Mouse (Mus musculus): ENCODE measurements at regions not wholly inside any gene's neighbourhood (a gene's known extent, or its start where the extent isn't known, plus 50 kb on each side); places are given as distances from the start of the nearest gene placed in this dataset.

GRCm38 (mm10) chr8:126826328-126827285 is 119.0 kb downstream of the Tomm20 start:
- TF ChIP-seq CTCF (IDR thresholded peaks at IDR 0.05; ENCODE audit: extremely low read depth, insufficient read length, insufficient replicate concordance, low read depth, low read length) (no peak), POLR2A (IDR thresholded peaks at IDR 0.05; ENCODE audit: low read depth, low read length) (no peak; the same call in 1 of the 2 replicates)

Data from small intestine, adult 2 months (tissue).